Mouse (Mus musculus): ENCODE results near the gene U2af1.

DNA sequence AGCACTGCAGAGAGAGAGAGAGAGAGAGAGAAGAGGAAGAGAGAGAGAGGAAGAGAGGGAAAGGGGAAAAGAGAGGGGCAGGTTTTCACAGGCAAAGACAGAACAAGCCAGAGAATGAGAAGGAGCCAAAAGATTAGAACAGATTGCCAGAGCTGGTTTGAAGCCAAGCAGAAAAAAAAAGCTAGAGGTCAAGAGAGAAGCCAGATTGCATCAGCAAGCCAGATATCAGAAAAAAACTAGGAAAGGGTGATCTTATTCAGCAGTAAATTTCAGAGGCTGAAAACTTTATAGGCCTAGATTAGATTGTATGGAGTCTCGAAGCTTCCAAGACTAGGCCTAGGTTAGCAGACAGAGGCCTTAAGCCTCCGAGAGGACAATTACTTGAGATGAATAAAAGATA is 30.7 kb downstream of the U2af1 start:
- TF ChIP-seq CEBPB (IDR thresholded peaks at IDR 0.05; ENCODE audit: insufficient read depth, poor library complexity, severe bottlenecking) (no peak), POLR2AphosphoS2 (IDR thresholded peaks at IDR 0.05; ENCODE audit: insufficient read length, low read depth) (no peak), MAX (IDR thresholded peaks at IDR 0.05; ENCODE audit: low read depth) (no peak), USF1 (IDR thresholded peaks at IDR 0.05; ENCODE audit: low read depth) (no peak), MYOD1 (IDR thresholded peaks at IDR 0.05; ENCODE audit: control insufficient read depth in 1 of 3, insufficient read length in 2 of 3, low read depth in 2 of 3) (no peak), POLR2A (IDR thresholded peaks at IDR 0.05; ENCODE audit: insufficient read length, low read depth) (no peak), REST (IDR thresholded peaks at IDR 0.05; ENCODE audit: insufficient read depth, insufficient read length) (no peak), TCF12 (IDR thresholded peaks at IDR 0.05; ENCODE audit: insufficient read depth, poor library complexity, severe bottlenecking) (no peak), E2F4 (IDR thresholded peaks at IDR 0.05; ENCODE audit: insufficient read depth) (no peak), SRF (IDR thresholded peaks at IDR 0.05; ENCODE audit: control insufficient read depth, insufficient read length, low read depth) (no peak), MYOG (IDR thresholded peaks at IDR 0.05; ENCODE audit: control insufficient read depth in 1 of 3, insufficient read depth in 1 of 3, insufficient read length in 2 of 3, low read depth in 2 of 3) (no peak), TCF3 (IDR thresholded peaks at IDR 0.05; ENCODE audit: insufficient read length, low read depth) (no peak)
